Mouse (Mus musculus) ES-Bruce4 (cell line): ENCODE results near the gene Slc9a9.

ENCODE experiments used
- CTCF ChIP-seq: IDR thresholded peaks from one replicate; pipeline ENCODE4 v1.8.1; 2011; ENCODE audit warnings: low read depth, low read length
- POLR2A ChIP-seq: IDR thresholded peaks from one replicate; pipeline ENCODE4 v1.8.1; 2011; ENCODE audit warnings: low read length; ENCODE audit not compliant: insufficient read depth

DNA sequence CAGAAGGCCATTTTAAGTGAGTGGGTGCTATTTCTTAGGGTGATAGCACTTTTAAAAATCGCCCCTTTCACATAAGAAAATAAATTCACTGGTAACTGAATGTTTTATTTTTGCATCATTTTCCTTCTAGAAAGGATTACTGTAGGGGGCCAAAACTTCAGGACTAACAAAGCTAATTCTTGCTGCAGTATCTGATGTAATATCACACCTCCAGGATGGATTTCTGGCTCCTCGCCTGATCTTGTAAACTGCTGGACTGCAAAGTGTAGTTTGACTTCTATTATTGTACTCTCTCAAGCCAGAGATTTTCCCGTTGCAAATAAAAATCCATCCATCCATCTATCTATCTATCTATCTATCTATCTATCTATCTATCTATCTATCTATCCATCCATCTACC lies 174.5 kb downstream of the Slc9a9 start:
- TF ChIP-seq POLR2A (no peak), CTCF (no peak)
